Mouse (Mus musculus) thymus, postnatal 0 days (tissue): ENCODE results near the gene Flt3. TPM values are rescaled to one million over a fixed set of nuclear protein-coding genes. Genes with fewer than 3 reads are reported as not detected.

Source experiments
- DNase-seq: peaks from one replicate; pipeline ENCODE4 v3.0.0-alpha.2; 2015; ENCODE audit warnings: low spot score
- polyA plus RNA-seq: library from polyadenylated mRNA; unstranded; fragments of >200 nt; fragmentation: Nextera tagmentation; extraction: Ambion mirVana; gene quantifications from 2 replicates; pipeline ENCODE4 v1.2.1, GENCODE M21; 2015

The Flt3 gene
- polyA plus RNA-seq, 1 experiment from 2014 or later = 3.1 TPM

DNA sequence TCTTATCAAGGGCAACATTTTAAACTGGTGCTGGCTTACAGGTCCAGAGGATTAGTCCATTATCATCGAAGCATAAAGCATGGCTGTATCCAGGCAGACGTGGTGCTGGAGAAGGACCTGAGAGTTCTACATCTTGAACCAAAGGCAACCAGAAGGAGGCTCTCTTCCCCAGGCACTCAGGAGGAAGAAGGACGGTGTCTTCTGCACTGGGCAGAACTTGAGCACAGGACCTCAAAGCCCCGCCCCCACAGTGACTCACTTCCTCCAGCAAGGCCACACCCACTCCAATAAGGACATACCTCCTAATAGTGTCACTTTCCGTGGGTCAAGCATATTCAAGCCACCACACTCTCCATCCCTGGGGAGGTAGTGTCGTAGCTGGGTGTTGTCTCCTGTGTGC is 10.3 kb upstream of the Flt3 start:
- DNase-seq = no peak

DNA sequence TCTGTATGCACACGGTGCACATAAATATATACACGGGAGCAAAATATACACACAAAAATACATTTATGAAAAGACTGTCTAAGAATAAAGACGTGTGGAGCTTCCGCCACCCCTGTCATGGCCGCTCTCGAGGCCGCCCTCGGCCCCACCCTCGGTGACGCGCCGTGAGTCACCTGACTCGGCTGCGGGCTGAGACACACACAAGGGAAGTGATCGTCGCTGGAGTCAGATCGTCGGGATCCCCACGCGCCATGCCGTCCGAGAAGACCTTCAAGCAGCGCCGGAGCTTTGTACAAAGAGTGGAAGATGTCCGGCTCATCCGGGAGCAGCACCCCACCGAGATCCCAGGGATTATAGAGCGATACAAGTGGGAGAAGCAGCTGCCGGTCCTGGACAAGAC is 8.4 kb upstream of the Flt3 start:
- DNase-seq = no peak

DNA sequence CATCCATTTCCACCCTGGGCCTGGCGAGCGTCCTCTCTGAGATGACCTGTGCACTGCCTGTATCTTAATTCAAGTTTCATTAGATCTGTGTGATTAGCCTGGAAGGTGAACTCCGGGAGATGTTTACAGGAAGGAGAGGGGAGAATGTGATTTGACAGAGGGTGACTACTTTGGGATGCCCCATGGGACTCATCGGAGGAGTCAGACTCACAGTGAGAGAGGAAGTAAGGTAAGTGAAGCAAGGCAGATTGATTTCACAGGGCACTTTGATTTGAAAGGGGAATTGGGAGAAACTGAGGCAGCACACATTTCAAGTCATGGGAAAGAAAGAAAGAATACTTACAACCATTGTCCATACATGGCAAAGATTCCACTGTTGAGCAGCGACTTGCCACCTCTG is 5.8 kb upstream of the Flt3 start:
- no peak for DNase-seq

DNA sequence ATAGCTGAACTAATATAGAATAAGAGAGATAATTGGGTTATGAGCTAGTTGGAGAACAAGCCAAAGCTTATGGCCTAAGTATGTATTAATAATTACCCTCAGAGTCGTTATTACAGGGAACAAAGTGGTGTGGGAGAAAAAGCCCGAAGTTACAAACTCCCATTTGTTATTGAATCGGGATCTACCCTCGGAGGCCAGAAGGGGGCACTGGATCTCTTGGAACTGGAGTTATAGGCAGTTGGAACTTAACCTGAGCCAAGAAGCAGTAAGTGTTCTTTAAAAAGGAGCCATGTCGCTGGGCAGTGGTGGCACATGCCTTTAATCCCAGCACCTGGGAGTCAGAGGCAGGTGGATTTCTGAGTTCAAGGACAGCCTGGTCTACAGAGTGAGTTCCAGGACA is 2.2 kb upstream of the Flt3 start:
- DNase-seq = peak; percentile 51

DNA sequence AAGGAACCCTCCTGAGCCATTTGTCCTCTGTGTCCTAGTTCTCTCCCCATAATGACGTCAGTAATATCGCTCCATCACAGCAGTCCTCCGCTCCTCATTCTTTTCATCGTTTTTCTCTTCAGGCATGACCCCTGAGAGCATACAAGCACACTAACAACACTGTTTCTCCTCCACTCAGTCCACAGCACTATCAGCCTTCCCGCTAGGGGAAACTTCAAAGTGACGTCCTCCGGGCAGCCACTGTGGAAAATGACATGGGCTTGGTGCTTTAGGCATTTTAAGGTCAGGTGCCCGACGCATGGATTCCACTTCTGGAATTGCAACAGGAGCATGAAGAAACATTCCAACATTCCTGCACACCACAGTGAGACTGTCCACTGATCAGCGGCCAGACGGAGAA is 735 bp upstream of the Flt3 start:
- DNase-seq = no peak

DNA sequence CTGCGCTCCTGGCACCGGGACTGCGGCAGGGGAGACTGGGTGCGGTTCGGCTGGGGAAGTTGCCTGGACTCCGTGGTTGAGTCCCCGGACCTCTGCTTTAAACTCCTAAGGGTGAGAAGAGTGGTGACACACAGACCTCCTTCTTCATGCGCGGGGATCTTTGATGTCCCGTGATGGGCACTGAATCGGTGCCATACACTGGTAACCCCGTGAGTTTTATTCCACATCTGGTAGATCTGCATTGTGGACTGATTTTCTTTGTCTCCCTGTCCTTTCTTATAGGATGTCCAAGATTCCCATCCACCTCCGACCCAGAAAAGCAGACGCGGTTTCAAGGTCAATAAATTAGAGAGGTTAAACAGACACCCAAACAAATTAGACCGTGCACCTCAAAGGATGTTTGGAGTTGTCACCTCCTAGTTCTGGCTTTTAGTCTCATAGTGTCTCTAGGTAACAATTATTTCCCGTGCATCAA is 253 bp upstream of the Flt3 start:
- no peak for DNase-seq

DNA sequence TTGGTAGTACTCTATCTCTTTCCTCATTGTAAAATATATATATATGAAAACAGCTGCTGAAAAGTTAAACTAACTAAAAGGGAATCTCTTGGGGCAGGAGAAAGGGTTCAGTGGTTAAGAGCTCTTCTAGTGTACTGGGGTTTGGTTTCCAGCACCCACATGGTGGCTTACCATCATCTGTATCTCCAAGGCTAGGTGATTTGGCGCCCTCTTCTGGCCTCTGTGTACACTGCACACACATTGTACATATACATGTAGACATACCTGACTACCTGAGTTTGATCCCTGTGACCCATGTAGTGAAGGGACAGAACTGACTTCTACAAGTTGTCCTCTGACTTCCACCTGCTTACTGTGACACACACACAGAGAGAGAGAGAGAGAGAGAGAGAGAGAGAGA is 5.2 kb downstream of the Flt3 start:
- no peak for DNase-seq

DNA sequence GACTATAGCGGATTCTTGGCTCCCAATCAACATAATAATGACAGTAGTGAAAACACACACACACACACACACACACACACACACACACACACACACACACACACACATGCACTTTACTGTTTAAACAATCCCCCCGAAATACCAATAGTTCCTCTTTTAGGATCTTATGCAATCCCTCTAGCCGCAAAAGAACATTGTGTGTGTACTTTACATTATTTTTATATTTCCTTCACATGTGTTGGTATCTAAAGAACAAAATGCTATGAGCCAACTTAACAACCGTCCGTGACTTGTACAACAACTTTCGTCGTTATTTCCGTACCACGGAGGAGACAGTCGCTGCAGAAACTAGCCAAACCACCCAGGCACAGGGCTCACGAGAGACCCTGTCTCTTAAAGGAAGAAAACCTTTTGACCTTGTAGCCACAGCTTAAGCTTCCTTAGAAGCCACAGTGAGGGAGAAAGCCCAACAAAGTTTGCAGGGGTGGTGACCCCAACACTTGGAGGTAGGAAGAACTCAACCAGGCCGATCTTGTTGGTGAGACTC is 7.5 kb downstream of the Flt3 start:
- DNase-seq = peak; percentile 8

DNA sequence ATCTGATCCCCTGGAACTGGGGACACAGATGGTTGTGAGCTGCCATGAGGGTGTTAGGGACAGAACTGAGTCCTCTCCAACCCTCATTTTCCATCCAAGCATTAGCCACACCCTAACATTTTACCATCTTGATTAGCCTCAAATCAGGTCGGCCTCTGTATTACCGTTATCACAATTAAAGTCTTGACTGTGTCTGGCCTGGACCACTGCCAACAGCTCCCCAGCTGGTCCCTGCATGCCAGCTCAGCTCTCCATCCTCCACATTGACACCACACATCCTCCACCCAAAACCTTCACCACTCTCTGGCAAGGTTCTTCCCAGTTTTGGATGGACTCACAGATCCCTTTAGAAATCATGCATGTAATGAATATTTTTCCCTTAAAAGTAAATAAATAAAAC is 9.5 kb downstream of the Flt3 start:
- DNase-seq = no peak

DNA sequence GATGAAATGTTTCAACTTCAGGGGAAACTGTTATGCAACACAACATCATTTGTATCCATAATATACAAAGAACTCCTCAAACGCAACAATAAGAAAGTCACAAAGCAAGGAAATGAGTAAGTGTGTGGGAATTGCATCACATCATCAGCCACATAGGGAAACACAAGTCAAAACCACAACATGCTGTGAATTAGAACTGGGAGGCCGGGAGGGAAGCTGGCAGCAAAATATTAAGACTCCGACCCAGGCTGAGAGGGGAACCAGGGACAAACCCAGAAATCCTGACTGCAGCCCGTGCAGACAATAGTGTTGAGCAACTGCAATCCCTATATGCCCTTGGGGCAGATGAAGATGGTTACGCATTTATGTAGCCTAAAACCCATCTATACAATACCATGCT is 11.2 kb downstream of the Flt3 start:
- DNase-seq = no peak

DNA sequence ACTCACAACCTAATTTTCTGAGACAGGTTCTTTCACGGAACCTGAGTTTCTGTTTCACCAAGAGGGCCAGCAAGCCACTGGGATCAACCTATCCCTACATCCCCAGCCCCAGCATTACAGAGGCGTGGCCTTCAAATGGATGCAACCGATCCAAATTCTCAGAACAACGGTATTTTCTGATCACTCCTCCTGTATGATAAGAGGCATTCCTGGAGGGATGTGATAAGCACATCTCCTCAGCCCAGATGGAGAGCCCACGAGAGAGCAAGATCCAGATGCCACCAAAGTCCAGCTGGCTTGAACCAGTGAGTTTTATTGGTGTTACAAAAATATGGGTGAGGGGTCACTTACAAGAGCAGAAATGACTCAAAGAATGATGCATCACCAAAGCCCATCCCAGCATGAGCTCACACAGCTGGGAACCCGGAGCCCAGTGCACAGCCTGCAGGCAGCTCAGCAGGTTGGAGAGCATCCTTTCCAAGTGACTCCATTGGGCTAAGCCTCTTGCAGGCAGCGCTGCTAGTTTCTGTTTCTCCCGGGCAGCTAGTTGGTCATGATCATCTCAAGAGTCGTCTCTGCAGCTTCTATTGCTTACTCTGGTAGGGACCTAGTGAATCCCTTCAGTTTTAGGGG is 11.8 kb downstream of the Flt3 start:
- DNase-seq = no peak

DNA sequence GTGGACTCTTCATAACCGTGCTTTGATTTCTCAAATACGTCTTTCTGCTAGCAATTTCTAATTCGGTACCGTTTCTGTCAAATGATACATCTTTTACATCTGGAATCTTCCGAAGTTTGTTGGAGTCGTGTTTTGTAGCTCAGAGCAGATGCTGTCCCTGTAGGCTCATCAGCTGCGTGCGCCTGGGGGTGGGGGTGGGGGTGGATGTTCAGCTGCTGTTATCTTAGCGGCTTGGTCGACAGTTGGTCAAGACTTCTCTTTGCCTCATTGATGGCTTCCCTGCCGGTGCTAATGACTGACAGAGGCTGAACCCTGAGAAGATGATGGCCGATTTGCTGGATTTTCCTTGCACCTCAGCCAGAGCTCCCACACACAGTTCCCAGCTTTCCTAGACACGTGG is 13.4 kb downstream of the Flt3 start:
- no peak for DNase-seq

DNA sequence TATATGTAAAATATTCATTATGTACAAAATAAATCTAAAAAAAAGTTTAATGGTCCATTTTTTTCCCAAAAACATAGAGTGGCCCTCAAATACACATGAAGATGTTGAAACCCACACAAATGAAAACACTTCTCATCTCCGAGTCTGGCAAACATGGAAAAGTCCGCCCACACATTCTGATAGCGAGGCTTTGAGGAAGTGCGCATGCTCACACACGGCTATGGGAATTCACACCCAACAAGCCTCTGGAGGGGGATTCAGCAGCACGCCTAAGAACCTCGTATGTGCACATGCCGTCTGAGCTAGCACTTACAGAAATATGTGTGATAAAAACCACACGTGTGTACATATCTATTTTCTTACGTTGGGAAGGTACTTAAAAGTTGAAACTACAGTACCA is 18.9 kb downstream of the Flt3 start:
- DNase-seq = no peak

DNA sequence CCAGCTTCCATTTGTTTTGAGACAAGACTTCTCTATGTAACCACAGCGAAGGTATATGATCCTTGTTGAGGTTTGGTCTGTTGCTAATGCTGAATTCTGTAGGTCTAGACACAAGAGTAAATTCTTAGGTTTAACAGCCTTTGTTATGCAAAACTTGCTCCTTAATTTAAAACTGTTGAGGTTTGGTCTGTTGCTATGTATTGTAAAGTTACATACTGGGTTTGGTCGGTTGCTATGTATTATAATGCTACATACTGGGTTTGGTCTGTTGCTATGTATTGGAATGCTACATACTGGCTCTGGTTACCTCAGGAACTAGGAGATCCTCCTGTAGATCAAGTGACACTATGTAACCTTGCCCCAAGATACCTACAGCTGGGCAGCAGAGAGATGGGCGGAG is 20.8 kb downstream of the Flt3 start:
- no peak for DNase-seq

DNA sequence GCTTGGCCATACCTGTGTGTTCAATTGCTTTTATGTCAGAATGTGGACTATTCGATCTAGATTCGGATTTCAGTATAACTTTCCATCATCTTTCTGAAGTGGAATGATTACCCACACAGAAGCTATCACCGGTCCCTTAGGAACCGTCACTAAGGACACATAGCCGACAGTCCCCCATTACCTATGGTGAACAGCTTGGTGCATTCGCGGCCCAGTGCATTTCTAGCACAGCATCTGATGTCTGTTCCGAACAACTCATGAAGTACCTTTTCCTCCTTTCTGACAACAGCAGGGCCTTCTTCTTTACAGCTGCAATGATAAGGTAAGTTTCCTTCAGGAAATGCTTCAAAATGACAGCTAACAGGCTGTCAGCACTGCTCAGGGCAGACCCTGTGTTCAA is 30.0 kb downstream of the Flt3 start:
- no peak for DNase-seq

DNA sequence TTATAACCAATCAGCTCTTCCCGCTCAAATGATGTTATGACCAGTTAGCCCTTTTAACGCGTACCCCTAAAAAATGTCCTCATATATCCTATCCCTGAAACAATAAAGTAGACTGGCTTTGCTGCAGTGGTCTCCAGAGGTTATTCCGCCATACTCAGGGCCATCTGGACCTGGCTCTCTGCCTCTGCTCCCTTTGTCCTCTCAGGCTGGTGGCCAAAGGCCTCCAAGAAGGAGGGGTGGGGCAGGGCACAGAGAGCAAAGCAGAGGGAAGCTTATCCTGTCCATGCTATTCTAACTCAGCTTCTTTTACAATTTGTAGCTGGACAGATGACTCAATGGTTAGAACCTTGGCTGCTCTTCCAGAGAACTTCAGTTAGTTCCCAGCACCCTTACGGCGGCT is 32.1 kb downstream of the Flt3 start:
- DNase-seq = no peak

DNA sequence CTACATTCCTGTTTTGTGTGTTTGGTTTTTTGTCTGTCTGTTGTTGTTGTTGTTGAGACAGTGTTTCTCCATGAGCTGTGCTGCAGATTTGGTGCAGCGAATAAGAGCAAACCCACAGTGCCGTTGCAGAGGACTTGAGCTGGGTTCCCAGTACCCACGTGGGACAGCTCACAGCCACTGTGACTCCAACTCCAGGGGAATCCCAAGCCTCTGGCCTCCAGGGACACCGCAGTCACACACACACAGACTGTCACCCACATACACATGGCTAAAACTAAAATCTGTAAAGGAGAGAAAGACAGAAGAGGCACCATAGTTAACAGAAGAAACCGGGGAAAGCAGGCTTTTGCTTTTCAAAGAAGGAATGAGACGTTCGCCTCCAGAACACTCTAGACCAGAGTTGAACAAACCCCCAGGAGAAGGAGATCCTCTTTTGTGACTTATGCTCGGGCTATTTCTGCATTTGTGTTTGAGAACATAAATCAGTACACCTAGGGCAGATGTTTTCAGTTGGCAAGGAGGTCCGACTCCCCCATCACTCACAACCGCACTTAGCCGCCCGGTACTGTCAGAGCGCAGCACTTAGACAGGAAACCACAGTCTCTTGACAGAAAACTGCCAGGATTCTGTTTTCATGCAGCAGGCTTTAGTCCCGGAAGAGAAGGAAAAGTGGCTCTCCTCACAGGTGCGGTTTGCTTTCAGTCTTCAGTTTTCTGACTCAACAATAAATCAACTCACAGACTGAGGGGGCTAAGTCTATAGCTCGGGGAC is 34.1 kb downstream of the Flt3 start:
- DNase-seq = peak; percentile 86

DNA sequence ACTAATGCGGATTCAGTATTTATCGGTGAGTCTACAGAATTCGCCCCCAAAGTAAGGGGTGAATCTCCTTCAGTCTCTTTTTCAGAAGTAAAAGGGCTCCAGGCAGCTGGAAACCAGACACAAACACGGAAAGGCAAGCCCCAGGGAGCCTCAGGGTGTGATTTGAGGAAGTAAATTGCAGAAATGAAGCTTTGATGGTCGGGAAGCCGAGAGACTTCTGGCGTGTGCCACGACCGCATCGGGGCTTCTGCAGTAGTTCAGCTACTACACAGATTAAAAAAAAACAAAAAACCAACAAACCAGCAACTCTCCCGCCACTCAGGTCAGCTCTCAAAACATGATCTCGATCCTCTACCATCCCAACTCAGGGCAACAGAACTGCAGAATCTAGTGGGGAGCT is 37.2 kb downstream of the Flt3 start:
- peak; percentile 56 for DNase-seq

DNA sequence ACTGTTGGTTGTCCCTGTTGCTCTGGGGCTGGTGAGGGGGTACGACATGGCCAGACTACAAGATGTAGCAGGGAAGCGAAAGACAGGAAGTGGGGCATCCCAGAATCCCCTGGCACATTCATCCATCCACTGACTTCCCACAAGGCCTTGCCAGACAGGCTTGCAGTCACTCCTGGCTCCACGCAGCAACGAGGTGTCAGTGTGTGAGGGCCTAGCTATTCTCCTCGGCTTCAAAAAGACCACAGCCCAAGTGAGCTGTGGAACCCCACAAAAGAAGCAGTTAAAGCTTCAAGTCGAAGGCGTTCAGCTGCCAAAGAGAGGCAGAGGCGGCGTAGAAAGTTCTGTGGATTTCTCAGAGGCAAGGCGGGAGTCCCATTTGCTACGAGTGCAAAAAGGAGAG is 41.8 kb downstream of the Flt3 start:
- DNase-seq = peak; percentile 70

DNA sequence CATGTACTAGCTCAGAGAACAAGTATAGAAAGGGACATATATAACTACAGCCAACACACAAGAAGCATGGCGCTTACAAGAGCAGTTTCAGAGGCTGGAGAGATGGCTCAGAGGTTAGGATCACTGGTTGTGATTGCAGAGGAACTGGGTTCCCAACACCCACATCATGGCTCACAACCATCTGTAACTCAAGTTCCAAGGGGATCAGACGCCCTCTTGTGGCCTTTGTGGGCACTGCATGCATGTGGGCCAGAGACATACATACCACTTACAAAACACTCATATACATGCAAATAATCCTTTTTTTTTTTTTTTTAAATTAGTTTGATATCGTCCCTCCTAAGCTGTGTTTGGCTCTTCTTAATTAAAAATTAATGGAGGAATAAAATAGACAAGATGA is 42.8 kb downstream of the Flt3 start:
- peak; percentile 53 for DNase-seq

DNA sequence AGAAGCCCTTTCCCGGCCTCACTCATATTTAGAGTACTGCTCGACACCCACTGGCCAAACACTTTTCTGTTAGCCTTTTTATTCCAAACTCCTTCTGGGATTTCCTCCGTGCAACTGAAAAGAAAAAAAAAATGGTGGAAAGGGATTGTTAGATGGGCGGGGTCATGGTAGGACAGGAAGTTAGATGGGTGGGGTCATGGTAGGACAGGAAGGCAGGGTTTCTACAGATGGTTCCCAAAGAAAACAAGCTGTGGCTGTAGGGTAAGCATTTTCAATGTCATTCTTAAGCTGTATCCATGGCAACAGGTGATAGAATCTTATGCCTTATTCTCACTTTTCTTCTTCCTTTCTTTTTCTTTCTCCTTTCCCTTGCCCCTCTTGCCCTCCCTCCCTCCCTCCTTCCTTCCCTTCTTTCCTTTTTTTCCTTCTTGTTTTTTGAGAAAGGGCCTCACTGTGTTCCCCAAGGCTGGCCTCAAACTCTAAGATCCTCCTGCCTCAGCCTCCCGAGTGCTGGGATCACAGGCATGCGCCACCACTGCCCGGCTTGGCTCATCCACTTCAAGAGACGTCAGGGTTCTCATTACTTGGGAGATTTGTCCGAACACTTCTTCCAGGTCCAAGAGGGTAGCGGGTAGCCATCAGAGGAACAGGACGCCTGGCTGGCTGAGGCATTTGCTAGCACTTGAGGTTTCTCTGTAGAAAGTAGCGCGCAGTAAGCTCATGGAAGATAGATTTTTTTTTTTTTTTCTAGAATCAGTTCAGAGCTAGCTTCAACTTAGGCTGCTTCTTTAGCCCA is 43.8 kb downstream of the Flt3 start:
- no peak for DNase-seq

DNA sequence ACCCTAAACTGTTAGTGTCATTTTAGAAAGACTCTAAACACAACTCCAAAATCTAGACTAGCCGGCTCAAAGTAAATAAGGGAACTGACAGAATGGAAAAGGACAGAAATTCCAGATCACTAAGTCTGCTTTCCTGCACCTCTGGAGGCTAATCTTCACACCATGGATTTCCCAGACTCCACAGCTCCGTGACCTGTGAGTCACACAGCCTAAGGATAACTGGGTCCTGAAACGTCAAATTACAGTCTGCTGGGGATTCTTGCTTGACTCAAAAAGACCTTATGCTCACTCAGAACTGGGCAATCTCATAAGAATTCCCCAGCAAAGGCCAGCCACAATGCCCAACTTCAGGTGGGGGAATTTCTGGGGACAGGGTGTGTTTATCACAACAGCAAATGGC is 44.5 kb downstream of the Flt3 start:
- DNase-seq = no peak
